Mouse (Mus musculus) 3134 (cell line): ENCODE measurements at regions not wholly inside any gene's neighbourhood (a gene's known extent, or its start where the extent isn't known, plus 50 kb on each side); places are given as distances from the start of the nearest gene placed in this dataset.

ENCODE experiments used
- DNase-seq: peaks from one replicate; pipeline ENCODE4 v3.0.0-alpha.2; 2011; ENCODE audit warnings: low spot score; ENCODE audit not compliant: insufficient read length; ENCODE audit errors: extremely low read depth

DNA sequence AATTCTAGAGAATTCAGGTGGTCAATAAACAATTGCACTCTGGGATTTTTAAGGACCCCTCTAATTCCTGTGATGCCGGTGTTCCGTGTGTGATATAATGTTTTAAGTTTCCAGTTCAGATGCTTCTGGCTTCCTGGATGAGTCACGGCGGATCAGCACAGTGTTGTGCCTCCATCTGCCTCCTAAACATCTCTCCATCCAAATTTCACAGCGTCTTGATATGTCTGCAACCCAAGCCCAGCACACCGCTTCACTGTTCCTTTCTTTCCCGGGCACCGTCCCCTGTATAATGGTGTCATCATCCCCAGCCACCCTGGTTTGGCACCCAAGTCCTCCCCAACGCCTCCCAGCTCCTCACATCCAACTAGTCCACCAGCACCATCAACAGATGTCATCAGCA is 114.0 kb upstream of the 1700016C15Rik start:
- no peak for DNase-seq

GRCm38 (mm10) chr1:177616335-177617239 is 113.0 kb upstream of the 1700016C15Rik start:
- no peak for DNase-seq

DNA sequence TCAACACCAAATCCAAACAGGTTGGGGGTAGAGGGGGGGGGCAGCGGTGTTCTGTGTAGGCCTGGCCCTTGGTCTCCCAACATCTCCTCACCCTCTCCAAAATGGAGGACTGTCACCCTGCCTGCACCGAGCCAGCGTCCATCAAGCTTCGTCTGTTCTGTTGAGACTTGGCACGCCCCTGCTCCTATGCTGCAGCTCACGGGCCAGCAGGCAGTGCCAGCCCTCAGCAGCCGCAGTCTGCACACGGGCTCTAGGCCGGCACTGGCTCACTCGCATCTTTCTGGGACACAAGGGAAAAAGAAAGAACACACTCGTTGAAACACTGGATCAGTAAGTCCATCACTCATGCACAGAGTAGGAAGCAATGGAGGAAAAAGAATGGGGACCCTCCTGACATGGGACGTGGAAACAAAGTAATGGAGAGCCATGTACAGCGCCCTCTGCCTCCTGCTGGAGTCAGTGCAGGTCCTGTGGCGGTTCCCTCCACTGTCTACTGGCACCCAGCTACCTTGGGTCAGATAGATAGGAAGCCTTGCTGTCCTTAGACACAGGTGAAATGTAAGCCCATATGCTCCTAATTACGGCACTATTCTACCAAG is 109.0 kb upstream of the 1700016C15Rik start:
- no peak for DNase-seq

GRCm38 (mm10) chr1:177621854-177622590 is 107.6 kb upstream of the 1700016C15Rik start:
- DNase-seq, result no peak

DNA sequence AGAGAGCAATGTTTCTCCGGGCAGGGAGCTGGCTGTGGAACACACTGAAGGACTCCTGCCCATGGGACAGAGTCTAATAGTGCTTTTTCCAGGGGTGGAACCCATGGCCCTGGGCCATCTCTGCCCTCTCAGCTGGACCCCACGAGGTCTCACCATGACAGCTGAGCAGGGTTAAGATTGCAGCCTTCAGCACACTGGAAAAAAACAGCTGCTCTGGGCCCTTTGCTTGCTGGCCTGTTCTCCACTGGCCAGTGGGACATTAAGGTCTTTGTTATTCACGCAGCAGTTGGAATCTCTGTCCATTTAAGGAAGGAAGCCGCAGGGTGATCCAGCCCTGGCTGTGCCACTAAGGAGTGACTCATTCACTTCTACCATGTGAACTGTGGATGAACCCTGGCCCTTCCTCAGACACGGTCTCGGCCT is 106.3 kb upstream of the 1700016C15Rik start:
- peak; percentile 73 for DNase-seq

DNA sequence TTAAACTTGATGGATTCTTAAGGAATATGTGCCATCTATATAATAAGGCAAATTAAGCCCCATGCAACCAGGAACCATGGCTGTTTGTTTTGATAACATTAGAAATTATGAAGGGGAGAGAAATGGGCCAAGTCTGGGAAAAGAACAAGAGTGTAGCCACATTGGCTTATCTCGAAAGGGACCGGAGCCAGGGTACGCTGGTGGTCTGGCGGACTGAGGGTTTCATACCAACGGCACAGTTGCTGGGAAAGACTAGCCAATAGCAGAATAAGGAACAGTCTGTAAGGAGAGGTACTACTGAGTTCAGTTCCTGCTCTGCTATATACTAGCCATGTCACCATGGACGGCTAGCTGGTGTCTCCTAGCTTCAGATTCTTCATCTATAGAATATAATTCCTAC is 105.9 kb upstream of the 1700016C15Rik start:
- DNase-seq, result no peak

- no peak for DNase-seq
These were observed 101.8 kb upstream of the 1700016C15Rik start for GRCm38 (mm10) chr1:177627814-177628213.

GRCm38 (mm10) chr1:177633966-177634602 is 95.5 kb upstream of the 1700016C15Rik start:
- peak; percentile 48 for DNase-seq

- DNase-seq, result no peak
These were observed 92.6 kb upstream of the 1700016C15Rik start for GRCm38 (mm10) chr1:177637061-177637460.

GRCm38 (mm10) chr1:177638381-177638780 is 91.2 kb upstream of the 1700016C15Rik start:
- DNase-seq, result no peak

- no peak for DNase-seq
These were observed 89.4 kb upstream of the 1700016C15Rik start for GRCm38 (mm10) chr1:177639931-177640846.

GRCm38 (mm10) chr1:177642712-177643467 is 86.7 kb upstream of the 1700016C15Rik start:
- no peak for DNase-seq

GRCm38 (mm10) chr1:177643662-177644061 is 86.0 kb upstream of the 1700016C15Rik start:
- DNase-seq, result no peak

DNA sequence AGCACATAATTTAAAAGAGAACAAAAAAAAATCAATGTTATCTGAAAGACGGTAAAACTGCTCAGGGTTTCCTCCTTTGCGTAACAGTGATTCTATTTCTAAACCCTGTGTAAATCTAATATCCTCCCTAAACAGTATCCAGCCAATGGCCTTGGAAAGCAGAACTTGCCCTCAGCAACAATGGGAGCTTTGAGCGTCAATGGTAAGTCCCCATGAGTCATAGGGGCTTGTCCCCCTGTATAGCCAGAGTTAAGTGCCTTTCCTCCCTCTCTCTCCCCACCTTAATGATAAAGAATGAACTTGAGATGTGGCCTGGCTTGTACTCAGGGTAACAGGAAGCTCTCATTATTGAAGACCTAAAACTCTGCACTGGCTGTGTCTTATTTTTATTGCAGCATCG is 85.4 kb upstream of the 1700016C15Rik start:
- DNase-seq, result no peak

DNA sequence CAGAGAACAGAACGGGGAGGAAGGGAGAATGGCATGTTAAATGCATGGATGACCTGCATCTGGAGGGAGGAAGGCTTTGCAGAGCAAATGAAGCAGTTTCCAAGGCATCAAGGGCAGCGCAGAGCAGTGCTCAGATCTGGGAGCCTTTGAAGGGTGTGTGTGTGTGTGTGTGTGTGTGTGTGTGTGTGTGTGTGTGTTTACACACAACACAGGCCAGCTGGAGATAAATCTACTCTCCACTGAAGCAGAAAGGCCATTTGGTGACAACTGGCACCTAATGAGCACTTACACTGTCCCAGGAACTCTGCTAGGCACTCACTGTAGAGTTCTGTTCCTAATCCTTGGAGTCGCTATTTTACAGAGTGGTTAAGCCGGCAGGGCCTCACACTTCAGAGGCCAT is 84.3 kb upstream of the 1700016C15Rik start:
- no peak for DNase-seq

DNA sequence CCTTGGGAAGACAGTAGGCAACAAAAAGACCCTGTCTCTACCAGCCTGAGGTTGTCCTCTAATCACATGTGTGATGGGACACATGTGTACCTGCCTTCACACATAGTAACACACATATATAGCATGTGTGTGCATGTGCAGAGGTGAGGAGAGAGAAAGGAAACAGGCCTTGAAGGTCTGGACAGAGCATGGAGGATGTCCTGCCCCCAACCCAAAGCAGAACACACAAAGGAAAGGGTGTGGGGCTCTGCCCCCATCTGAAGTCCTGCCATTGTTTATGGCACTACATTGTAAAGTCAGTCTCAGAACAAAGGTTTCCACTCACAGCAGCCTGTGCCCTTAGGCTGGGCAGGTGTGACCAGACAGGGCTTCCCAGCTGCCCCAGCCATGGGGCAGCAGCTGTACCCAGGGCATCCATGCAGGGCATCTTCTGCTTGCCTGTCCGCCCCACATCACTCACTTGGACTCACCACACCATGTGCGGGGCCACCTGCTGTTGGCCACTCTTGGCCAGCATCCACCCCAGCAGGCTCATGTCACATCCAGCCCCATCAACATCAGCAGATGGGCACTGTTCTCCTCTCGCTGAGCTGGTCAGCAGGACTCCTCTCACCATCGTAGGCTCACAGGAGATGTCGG is 83.6 kb upstream of the 1700016C15Rik start:
- DNase-seq, result no peak

DNA sequence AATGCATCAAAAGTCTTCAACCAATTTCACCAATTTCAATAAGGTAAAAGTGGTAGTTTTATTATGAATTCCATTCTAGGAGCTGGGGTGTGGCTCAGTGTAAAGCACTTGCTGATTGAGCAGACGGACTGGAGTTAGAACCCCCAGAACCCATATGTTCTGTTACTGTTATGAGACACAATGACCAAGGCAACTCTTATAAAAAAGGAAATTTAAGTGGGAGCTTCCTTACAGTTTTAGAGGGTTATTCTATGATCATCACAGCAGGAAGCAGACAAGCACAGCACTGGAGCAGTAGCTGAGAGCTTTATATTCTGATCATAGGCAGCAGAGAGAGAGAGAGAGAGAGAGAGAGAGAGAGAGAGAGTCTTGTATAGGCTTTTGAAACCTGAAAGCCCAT is 81.7 kb upstream of the 1700016C15Rik start:
- DNase-seq, result no peak

GRCm38 (mm10) chr1:177648974-177649373 is 80.6 kb upstream of the 1700016C15Rik start:
- DNase-seq, result peak; percentile 45

DNA sequence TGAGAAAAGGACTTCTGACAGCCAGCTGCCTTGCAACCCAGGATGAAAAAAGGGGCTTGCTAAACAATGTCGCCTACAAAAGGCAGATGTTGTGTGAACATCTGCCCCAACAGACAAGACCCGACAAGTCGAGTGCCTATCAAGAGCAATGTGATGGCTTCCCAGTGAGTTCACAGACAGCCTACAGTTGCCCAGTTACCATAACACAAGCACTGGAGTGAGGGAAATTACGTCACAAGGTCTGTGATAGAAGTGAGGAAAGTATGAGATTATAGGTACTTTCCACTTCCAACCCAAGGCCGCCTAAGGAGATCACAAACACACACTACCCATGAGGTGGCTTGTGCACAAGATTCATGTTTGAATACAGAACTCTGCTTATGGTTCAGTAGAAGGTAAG is 78.4 kb upstream of the 1700016C15Rik start:
- no peak for DNase-seq
